Mouse (Mus musculus): ENCODE measurements around the gene Nr2f1. TPM values are rescaled to one million over a fixed set of nuclear protein-coding genes. Genes with fewer than 3 reads are reported as not detected.

Gene Nr2f1
- total and polyA plus RNA-seq, 3 experiments: not detected

- Histone ChIP-seq H3K4me1 (ENCODE audit: control insufficient read depth in 1 of 2, insufficient read depth in 2 of 2) (peaks cover 0 to 4% of the 10 kb centered on the region in 2 experiments; a peak in 1 of 4 replicates), H3K27ac (ENCODE audit: insufficient read depth, low read depth) (no peak overlapping the region), H3K79me2 (replicated peaks; ENCODE audit: control insufficient read depth, extremely low read depth, insufficient read depth, poor library complexity, severe bottlenecking) (no peaks in the 10 kb centered on the region), H3K4me3 (replicated peaks in 1 of 3; ENCODE audit: low read depth in 2 of 3, low read length in 2 of 3, poor library complexity in 1 of 3) (no peak overlapping the region), H3K4me2 (ENCODE audit: insufficient read depth, low read depth, poor library complexity, severe bottlenecking) (peak overlapping the region; percentile 38), H3K9me3 (replicated peaks; ENCODE audit: low read length) (peaks cover 2% of the 10 kb centered on the region), H3K36me3 (replicated peaks in 1 of 2; ENCODE audit: control insufficient read depth in 1 of 2, insufficient read depth in 1 of 2, low read length in 1 of 2) (no peaks in the 10 kb centered on the region), H3K27me3 (replicated peaks) (no peaks in the 10 kb centered on the region), H3K9ac (ENCODE audit: insufficient read depth, low read depth) (no peak overlapping the region)
- DNase-seq (ENCODE audit: extremely low read depth): no peak
- dilution Hi-C loops (cut with MboI; ENCODE audit: extremely low pct_ligation_motif_present, extremely low pct_unique_long_range_greater_than_20kb, low sequenced_read_pairs) (no loop called here), in situ Hi-C loops (cut with MboI; ENCODE audit: low pct_ligation_motif_present, low pct_unique_long_range_greater_than_20kb, low sequenced_read_pairs) (no loop called here)
- TF ChIP-seq CHD2 (IDR thresholded peaks at IDR 0.05; ENCODE audit: low read length): no peak
- no peak for TF ChIP-seq ETS1 (conservative IDR thresholded peaks at IDR 0.05; ENCODE audit: low read depth, low read length)
- no peak for TF ChIP-seq ZC3H11A (IDR thresholded peaks at IDR 0.05; ENCODE audit: low read depth, low read length)
- TF ChIP-seq MXI1 (IDR thresholded peaks at IDR 0.05; ENCODE audit: low read depth, low read length): no peak
- TF ChIP-seq CHD1 (IDR thresholded peaks at IDR 0.05; ENCODE audit: low read depth, low read length): no peak
- TF ChIP-seq SIN3A (IDR thresholded peaks at IDR 0.05; ENCODE audit: low read length): no peak
These were observed 7.4 kb upstream of the Nr2f1 start for GRCm38 (mm10) chr13:78206891-78207430.

DNA sequence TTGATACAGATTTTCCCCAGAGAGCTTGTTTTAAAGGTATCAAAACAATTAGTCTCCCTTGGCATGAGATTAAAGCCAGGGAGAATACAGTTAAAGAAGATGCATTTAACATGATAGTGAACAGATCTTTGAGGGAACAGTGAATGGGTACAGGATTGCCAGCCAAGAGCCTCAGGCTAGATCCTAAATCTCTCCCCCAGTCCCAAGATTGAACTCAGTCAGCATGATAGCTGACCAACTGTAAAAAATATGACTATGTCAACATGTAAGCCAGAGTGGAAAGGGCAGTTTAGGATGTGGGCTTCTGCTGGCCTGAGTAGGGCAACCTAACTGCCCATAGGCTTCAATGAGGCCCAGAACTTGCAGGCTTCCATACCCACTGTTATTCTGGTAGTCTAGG is 5.9 kb upstream of the Nr2f1 start:
- H3K4me3 ChIP-seq (replicated peaks in 1 of 3; ENCODE audit: low read depth in 2 of 3, low read length in 2 of 3, poor library complexity in 1 of 3): no peak overlapping the region
- in situ Hi-C loops (cut with MboI; ENCODE audit: low pct_ligation_motif_present, low pct_unique_long_range_greater_than_20kb, low sequenced_read_pairs) (no loop called here), dilution Hi-C loops (cut with MboI; ENCODE audit: extremely low pct_ligation_motif_present, extremely low pct_unique_long_range_greater_than_20kb, low sequenced_read_pairs) (no loop called here)
- TF ChIP-seq IRF4 (IDR thresholded peaks at IDR 0.05; ENCODE audit: low read depth, low read length) (no peak), CHD1 (IDR thresholded peaks at IDR 0.05; ENCODE audit: low read depth, low read length) (no peak), MYC (IDR thresholded peaks at IDR 0.05; ENCODE audit: low read depth, low read length) (no peak), MAZ (IDR thresholded peaks at IDR 0.05; ENCODE audit: low read depth, low read length) (no peak), JUND (conservative IDR thresholded peaks at IDR 0.05; ENCODE audit: low read depth, low read length) (no peak), USF2 (conservative IDR thresholded peaks at IDR 0.05; ENCODE audit: low read depth, low read length) (no peak), EP300 (IDR thresholded peaks at IDR 0.05; ENCODE audit: low read length) (no peak), MAX (IDR thresholded peaks at IDR 0.05; ENCODE audit: low read length) (no peak), BHLHE40 (IDR thresholded peaks at IDR 0.05; ENCODE audit: low read depth, low read length) (no peak), TCF12 (IDR thresholded peaks at IDR 0.05; ENCODE audit: low read depth, low read length) (no peak), SMC3 (IDR thresholded peaks at IDR 0.05; ENCODE audit: low read depth, low read length) (no peak), ZC3H11A (IDR thresholded peaks at IDR 0.05; ENCODE audit: low read depth, low read length) (no peak)
- no peak overlapping the region for H3K27ac ChIP-seq (ENCODE audit: insufficient read depth, low read depth)
- H3K36me3 ChIP-seq (replicated peaks in 1 of 2; ENCODE audit: control insufficient read depth in 1 of 2, insufficient read depth in 1 of 2, low read length in 1 of 2): no peaks in the 10 kb centered on the region
- H3K79me2 ChIP-seq (replicated peaks; ENCODE audit: control insufficient read depth, extremely low read depth, insufficient read depth, poor library complexity, severe bottlenecking): no peaks in the 10 kb centered on the region
- peaks cover 0 to 4% of the 10 kb centered on the region in 2 experiments; a peak in 1 of 4 replicates for H3K4me1 ChIP-seq (ENCODE audit: control insufficient read depth in 1 of 2, insufficient read depth in 2 of 2)
- no peak overlapping the region for H3K4me2 ChIP-seq (ENCODE audit: insufficient read depth, low read depth, poor library complexity, severe bottlenecking)
- H3K27me3 ChIP-seq (replicated peaks): no peaks in the 10 kb centered on the region
- H3K9me3 ChIP-seq (replicated peaks; ENCODE audit: low read length): peaks cover 2% of the 10 kb centered on the region
- H3K9ac ChIP-seq (ENCODE audit: insufficient read depth, low read depth): no peak overlapping the region
- DNase-seq (ENCODE audit: extremely low read depth): no peak

Data from CH12.LX (cell line).